Mouse (Mus musculus) Patski (cell line): ENCODE results near the gene Fez1. TPM values are rescaled to one million over a fixed set of nuclear protein-coding genes. Genes with fewer than 3 reads are reported as not detected.

Source experiments
- ATAC-seq: fragments of 100-300 bp; one replicate; pipeline ENCODE4 v1.8.0; 2021
- CTCF ChIA-PET: fragments of 350-600 bp; sonication (Branson Sonifier 250); formaldehyde crosslinking; loops from one replicate; lab custom pipeline; 2022; ENCODE audit warnings: inconsistent platforms; lab: Charles Lee
- POLR2A ChIA-PET: fragments of 350-600 bp; sonication (Branson Sonifier 250); formaldehyde crosslinking; loops from one replicate; lab custom pipeline; 2022; ENCODE audit warnings: antibody characterized with exemption, inconsistent platforms; lab: Charles Lee
- DNase-seq: peaks from one replicate; pipeline ENCODE4 v3.0.0-alpha.2; 2011; ENCODE audit warnings: low read depth, low spot score
- H3K27me3 ChIP-seq: fragments of 371-371 bp; one replicate; pipeline ENCODE4 v1.5.1; 2021
- CTCF ChIP-seq: fragments of 100-300 bp; IDR thresholded peaks from one replicate; pipeline ENCODE4 v1.5.1; 2021
- in situ Hi-C: fragments of 300-500 bp; cut with MboI; formaldehyde crosslinking; loops from 3 replicates; pipeline ENCODE4 v1.11.1; 2018; ENCODE audit warnings: low pct_unique_long_range_greater_than_20kb, mixed read lengths
- polyA plus RNA-seq: library from polyadenylated mRNA; unstranded; gene quantifications from one replicate; pipeline ENCODE4 v1.2.3, GENCODE M21; 2021

Gene Fez1
- polyA plus RNA-seq, 1 experiment from 2014 or later: not detected

- no peak for ATAC-seq
These were observed 43.5 kb downstream of the Fez1 start for GRCm38 (mm10) chr9:36864862-36865813.

GRCm38 (mm10) chr9:36868662-36869061, 47.0 kb downstream of the Fez1 start:
- TF ChIP-seq CTCF: no peak
- DNase-seq: no peak
- in situ Hi-C loops: no loop called here
- peaks cover 5% of the 10 kb centered on the region for H3K27me3 ChIP-seq
- ChIA-PET CTCF (no interaction called here), POLR2A (no interaction called here)
- ATAC-seq: no peak

More at GRCm38 (mm10) chr9:36864862-36865813, 43.5 kb downstream of the Fez1 start:
- in situ Hi-C loops: no loop called here
- no peak for TF ChIP-seq CTCF
- POLR2A ChIA-PET: interaction anchor here (0.7 kb wide), 1 partner anchor 104 kb away, joined by 3 read pairs; no protein-coding TSS in a partner anchor
- CTCF ChIA-PET: interaction anchor here (1.2 kb wide), 1 partner anchor 15 kb away, joined by 4 read pairs; no protein-coding TSS in a partner anchor
- DNase-seq: no peak
- H3K27me3 ChIP-seq: peaks cover 9% of the 10 kb centered on the region

GRCm38 (mm10) chr9:36870263-36870662, 48.6 kb downstream of the Fez1 start:
- ATAC-seq (peak; percentile 39), DNase-seq (no peak)
- TF ChIP-seq CTCF: no peak
- in situ Hi-C loops: no loop called here
- ChIA-PET POLR2A (no interaction called here), CTCF (interaction anchor here (1.2 kb wide), 1 partner anchor 12 kb away, joined by 3 read pairs; no protein-coding TSS in a partner anchor)
- peaks cover 16% of the 10 kb centered on the region for H3K27me3 ChIP-seq

- ChIA-PET CTCF (no interaction called here), POLR2A (no interaction called here)
- no peak for ATAC-seq
- no peak for TF ChIP-seq CTCF
- H3K27me3 ChIP-seq: peaks cover 18% of the 10 kb centered on the region
- in situ Hi-C loops: no loop called here
- no peak for DNase-seq
These were observed 52.1 kb downstream of the Fez1 start for GRCm38 (mm10) chr9:36873796-36874195.

- POLR2A ChIA-PET: no interaction called here
- CTCF ChIA-PET: no interaction called here
- in situ Hi-C loops: no loop called here
- peaks cover 26% of the 10 kb centered on the region for H3K27me3 ChIP-seq
- no peak for ATAC-seq
- no peak for TF ChIP-seq CTCF
- DNase-seq: no peak
These were observed 54.6 kb downstream of the Fez1 start for GRCm38 (mm10) chr9:36876313-36876712.

GRCm38 (mm10) chr9:36876787-36877186, 55.1 kb downstream of the Fez1 start:
- H3K27me3 ChIP-seq: peaks cover 26% of the 10 kb centered on the region
- ChIA-PET CTCF (no interaction called here), POLR2A (no interaction called here)
- TF ChIP-seq CTCF: peak; percentile 8
- no peak for ATAC-seq
- in situ Hi-C loops: no loop called here
- no peak for DNase-seq

GRCm38 (mm10) chr9:36881615-36882014, 60.0 kb downstream of the Fez1 start:
- TF ChIP-seq CTCF: no peak
- in situ Hi-C loops: no loop called here
- DNase-seq: no peak
- CTCF ChIA-PET: interaction anchor here (2.5 kb wide), 1 partner anchor 9 kb away, joined by 13 read pairs; no protein-coding TSS in a partner anchor
- POLR2A ChIA-PET: no interaction called here
- no peak for ATAC-seq
- H3K27me3 ChIP-seq: peaks cover 22% of the 10 kb centered on the region

- no peak for DNase-seq
- in situ Hi-C loops: no loop called here
- peaks cover 22% of the 10 kb centered on the region for H3K27me3 ChIP-seq
- CTCF ChIA-PET: interaction anchor here (2.5 kb wide), 1 partner anchor 8 kb away, joined by 13 read pairs; no protein-coding TSS in a partner anchor
- POLR2A ChIA-PET: no interaction called here
- ATAC-seq: no peak
- TF ChIP-seq CTCF: no peak
These were observed 60.5 kb downstream of the Fez1 start for GRCm38 (mm10) chr9:36882034-36882745.

- peaks cover 19% of the 10 kb centered on the region for H3K27me3 ChIP-seq
- ATAC-seq (no peak), DNase-seq (no peak)
- in situ Hi-C loops: no loop called here
- CTCF ChIA-PET: no interaction called here
- no peak for TF ChIP-seq CTCF
- POLR2A ChIA-PET: no interaction called here
These were observed 61.9 kb downstream of the Fez1 start for GRCm38 (mm10) chr9:36883569-36883968.

GRCm38 (mm10) chr9:36885237-36885636, 63.6 kb downstream of the Fez1 start:
- ChIA-PET POLR2A (no interaction called here), CTCF (no interaction called here)
- peak; percentile 60 for TF ChIP-seq CTCF
- DNase-seq (no peak), ATAC-seq (no peak)
- in situ Hi-C loops: no loop called here
- H3K27me3 ChIP-seq: peaks cover 16% of the 10 kb centered on the region
